Mouse (Mus musculus) T-helper 2 cell (primary cell): ENCODE measurements at regions not wholly inside any gene's neighbourhood (a gene's known extent, or its start where the extent isn't known, plus 50 kb on each side); places are given as distances from the start of the nearest gene placed in this dataset.

Source experiments
- in situ Hi-C: fragments of 300-600 bp; cut with MboI, MseI; formaldehyde crosslinking; loops from one replicate; pipeline ENCODE4 v1.15.1; 2025; ENCODE audit warnings: high pct_unique_total_duplicates

DNA sequence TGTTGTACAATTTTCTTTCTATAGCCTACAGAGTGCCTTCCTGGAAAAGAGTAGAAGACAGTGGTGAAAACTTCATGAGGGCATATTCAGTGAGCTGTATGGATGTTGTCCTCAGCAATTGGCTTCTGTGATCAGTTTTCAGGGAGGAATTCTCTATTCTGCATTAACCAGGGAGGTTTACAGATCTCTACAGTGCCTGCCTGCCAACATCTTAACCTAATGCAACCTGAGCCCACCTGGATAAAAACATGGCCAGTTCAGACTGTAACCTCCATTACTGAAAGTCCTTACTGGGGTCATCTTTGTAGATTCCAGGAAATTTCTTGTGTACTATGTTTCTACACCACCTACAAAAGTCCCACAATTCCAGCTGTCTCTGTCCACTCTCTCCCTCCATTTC lies 791.4 kb upstream of the Nectin3 start:
- in situ Hi-C loops: no loop called here

GRCm38 (mm10) chr16:47266744-47267686 lies 768.7 kb upstream of the Nectin3 start:
- in situ Hi-C loops: loop anchor here (10.0 kb wide), 1 partner anchor 1248 kb away; no protein-coding TSS in a partner anchor
